Mouse (Mus musculus) small intestine, adult 2 months (tissue): ENCODE measurements around the gene Pip4k2a.

Experiments used
- CTCF ChIP-seq: fragments of 200-500 bp; IDR thresholded peaks from 2 replicates; pipeline ENCODE4 v1.5.1; 2012; ENCODE audit warnings: low read depth, mild to moderate bottlenecking, control low read depth, inconsistent platforms, low read length, moderate library complexity, mixed read lengths; ENCODE audit not compliant: insufficient replicate concordance, insufficient read length; ENCODE audit errors: extremely low read depth
- POLR2A ChIP-seq: fragments of 200-500 bp; IDR thresholded peaks from 2 replicates; pipeline ENCODE4 v1.6.1; 2012; ENCODE audit warnings: low read depth, mild to moderate bottlenecking, control low read depth, inconsistent platforms, low read length, moderate library complexity

DNA sequence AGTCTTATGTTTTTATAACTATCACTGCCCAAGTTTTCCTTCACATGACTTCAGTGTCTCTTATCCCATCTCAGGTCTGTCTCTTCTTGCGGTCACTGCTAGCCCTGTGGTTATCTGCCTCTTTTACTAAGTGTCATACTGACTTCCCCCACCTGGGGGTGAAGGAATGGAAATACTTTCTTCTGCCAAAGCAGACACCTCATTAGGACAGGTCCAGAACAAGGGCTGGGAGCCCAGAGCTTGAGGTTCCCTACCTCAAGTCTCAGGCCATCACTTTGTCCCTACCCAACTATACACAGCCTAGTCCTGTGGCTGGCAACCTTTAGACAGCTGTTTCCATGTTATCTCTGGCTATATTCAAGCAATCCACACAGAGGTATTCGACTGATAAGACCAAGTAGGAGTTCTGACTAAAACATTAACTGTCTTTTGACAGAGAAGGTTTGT, 62.3 kb downstream of the Pip4k2a start:
- TF ChIP-seq CTCF (no peak), POLR2A (no peak)
